Mouse (Mus musculus): Measurements from ENCODE around the gene Actn4.
"Not testable (repeated sequence)": the region's sequence is repeated elsewhere in the genome, so short reads cannot be mapped to it uniquely, and the experiment has no call there.

- TF ChIP-seq CTCF (IDR thresholded peaks at IDR 0.05; ENCODE audit: borderline replicate concordance, control insufficient read depth, extremely low read depth, insufficient read depth, low read length, poor library complexity); POLR2A (IDR thresholded peaks at IDR 0.05; ENCODE audit: control insufficient read depth, extremely low read depth, insufficient read depth, low read length, poor library complexity): not testable (repeated sequence)
Observed at GRCm38 (mm10) chr7:28883704-28884103, 78.4 kb downstream of the Actn4 start.
